Mouse (Mus musculus) embryo, embryonic 9.5 days (tissue): ENCODE measurements around the gene Gm7247.
"Not testable (repeated sequence)": the region's sequence is repeated elsewhere in the genome, so short reads cannot be mapped to it uniquely, and the experiment has no call there.

Experiments used
- DNase-seq: peaks from one replicate; pipeline ENCODE4 v3.0.0-alpha.2; 2017; ENCODE audit errors: extremely low spot score

Gm7247 gene

DNA sequence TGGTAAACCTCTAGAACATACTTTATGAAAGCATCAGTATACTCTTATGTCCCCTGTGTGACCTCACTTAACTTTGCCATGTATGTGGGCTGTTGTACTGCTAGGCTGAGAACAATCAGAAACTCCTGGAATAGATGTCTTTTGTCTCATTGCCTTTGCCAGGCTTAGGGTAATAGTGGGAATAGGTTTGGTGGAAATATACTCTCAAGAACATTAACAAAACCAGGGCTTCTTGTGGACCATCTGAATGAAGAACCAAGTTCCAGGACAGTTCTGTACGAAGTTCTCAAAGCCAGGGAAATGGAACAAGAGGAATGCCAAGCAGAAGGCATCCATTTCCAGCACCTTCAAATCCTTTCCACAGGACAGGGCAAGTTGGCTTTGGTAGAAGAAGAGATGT is at the start of gene Gm7247:
Gene Gm7247, plus strand, starts transcription at position 301 of the 400 bp plus-strand sequence.
- no peak for DNase-seq

DNA sequence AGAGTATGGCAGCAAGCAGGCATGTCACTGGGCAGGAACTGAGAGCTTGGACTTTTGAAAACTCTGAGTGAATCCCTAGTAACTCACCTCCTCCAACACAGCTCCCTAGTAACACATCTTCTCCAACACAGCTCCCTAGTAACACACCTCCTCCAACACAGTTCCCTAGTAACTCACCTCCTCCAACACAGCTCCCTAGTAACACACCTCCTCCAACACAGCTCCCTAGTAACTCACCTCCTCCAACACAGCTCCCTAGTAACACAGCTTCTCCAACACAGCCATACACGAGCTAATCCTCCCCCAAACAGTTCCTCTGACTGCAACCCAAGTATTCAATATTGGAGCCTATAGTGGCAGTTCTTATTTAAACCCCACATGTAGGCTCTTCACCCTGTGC is 37.6 kb upstream of the Gm7247 start:
- DNase-seq, result no peak

DNA sequence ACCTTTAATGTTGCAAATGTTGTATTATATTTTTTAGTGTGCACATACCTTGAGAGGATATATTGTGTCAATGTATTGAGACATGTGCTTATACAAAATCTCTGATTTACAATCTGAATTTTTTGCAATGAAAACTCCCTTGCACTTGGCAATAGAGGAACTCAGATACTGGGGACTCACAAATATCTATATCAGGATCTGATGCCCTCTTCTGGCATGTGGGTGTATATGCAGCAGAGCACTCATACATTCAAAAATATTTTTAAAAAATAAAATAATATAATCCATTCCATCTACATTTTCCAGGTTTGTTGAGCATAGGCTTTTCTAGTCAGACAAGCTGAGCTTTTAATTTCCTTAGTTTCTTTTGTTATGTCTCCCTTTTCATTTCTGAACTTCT is 15.5 kb upstream of the Gm7247 start:
- no peak for DNase-seq

DNA sequence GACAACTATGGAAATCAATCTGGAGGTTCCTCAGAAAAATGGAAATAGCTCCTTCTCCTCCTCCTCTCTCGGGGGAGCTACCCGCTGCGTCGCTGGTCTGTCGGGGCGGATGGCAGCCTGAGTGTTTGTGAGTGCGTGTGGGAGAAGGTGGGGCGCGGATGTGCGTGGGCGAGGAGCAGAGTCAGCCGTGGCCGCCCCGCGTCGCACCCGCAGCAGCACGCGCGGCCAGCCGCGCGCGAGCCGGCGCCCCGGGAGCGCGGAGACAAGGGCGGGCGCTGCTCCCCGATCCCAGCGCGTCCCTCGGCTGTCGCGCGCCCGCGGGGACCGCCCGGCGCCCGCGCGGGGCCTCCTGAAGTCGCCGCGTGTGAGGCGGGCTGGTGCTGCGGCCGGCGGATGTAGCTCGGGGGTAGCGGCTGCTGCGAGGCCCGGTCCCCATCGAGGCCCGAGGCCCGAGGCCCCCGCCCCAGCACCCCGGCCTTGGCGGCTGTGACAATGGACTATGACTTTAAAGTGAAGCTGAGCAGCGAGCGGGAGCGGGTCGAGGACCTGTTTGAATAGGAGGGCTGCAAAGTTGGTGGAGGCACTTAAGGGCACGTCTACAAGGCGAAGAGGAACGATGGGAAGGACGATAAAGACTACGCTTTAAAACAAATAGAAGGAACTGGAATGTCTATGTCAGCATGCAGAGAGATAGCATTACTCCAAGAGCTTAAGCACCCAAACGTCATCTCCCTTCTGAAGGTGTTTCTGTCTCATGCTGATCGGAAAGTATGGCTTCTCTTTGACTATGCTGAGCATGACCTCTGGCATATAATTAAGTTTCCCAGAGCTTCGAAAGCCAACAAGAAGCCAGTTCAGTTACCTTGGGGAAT is 3.2 kb upstream of the Gm7247 start:
- DNase-seq, result peak; percentile 57

DNA sequence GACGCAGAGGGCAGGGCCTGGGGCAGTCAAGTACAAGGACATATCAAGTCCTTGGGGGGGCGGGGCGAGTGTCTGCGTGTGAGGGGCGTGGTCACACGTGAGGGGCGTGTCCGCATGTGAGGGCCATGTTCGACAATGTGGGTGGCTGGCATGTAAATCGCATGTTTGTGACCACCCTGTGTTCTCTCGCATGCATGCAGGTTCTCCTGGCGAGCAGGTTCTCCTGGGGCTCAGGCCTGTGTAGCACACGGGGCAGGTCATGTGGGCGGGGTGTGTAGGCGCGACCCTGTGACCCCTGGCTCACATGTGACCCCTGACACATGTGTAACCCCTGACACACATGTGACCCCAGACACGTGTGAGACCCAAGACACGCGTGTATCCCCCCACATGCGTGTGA is 21.2 kb downstream of the Gm7247 start:
- DNase-seq, result no peak

DNA sequence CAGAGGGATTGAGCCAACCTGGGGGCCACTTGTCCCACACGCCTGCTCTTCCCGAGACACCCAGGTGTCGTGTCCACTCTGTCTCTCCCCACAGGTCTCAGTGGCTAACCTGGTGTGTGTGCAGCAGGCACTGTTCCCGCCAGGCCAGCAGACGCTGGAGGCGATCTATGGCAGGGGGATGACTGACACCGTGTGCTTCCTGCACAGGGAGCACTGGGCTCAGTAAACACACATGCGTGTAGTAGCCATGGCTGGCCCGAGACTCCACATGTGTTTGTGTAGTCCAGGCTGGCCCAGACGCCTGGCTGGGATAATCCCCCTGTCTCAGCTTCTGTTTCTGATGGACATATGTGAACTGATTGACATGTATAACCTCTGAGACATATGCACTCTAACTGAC is 22.8 kb downstream of the Gm7247 start:
- DNase-seq, result no peak

DNA sequence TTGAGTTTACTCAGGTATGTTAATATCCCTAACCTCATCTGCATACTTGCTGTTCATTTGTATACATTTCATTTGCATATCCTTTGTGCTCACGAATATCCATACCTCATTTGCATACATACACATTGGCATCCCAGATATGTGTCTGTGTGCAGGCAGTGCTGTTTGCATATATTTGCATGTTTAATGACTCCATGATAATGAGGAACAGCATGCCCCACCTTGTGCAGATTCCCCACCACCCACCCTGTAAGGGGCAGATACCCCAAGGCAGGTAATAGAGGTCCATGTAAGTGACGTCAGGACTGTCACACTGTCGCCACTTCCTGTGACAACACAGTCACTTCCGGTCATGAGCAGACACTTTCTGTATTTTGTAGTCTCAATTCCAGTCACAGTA is 24.2 kb downstream of the Gm7247 start:
- DNase-seq, result no peak

DNA sequence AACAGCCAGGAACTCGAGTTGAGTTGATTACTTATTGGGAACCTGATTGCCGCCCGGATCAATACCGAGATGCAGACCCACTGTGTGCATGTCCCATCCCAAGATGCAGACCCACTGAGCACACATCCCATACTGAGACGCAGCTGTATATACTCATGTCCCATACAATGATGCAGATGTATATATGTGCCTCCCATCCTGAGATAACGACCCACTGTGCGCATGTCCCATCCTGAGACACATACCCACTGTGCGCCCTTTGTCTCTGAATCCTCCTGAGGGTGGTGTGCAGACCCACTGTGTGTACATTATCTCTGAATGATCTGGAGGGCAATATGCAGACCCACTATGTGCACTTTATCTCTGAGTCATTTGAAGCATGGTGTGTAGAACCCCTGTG is 26.2 kb downstream of the Gm7247 start:
- DNase-seq, result no peak

DNA sequence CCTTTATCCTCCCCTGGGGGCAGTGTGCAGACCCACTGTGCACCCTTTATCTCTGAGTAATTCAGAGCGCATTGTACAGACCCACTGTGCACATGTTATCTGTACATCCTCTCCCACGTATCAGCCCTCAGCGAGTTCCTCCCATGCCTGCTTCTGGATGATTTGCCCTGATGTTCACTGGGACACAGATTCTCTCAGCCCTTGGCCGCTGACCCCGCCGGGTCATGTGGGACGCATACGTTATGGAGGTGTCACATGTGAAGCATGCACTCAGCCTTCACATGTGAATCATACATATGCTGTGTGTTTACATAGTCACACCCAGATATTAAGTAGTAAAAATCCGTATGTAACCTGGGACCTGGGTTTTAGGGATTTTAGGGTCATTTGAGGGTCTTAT is 26.7 kb downstream of the Gm7247 start:
- DNase-seq, result no peak

DNA sequence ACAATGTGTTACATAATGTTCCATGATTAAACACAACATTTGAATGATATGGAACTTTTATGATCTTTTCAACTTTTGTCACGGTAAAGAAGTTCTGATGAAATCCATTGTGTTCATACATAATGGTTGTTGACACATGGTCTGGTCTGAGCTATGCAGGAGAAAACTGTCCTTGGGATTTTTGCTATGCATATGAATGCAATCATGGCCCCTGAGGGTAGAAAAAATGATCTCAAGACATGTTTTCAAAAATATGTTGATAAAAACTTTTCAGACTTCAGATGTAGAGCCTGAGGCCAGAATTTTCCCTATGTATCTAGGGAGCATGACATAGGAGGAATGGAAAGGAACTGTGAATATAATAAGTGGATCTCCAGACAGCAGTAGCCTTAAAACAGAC is 49.0 kb downstream of the Gm7247 start, which contains the start of gene Vmn2r88:
Gene Vmn2r88, plus strand, starts transcription at position 301 of the 400 bp plus-strand sequence.
- no peak for DNase-seq

DNA sequence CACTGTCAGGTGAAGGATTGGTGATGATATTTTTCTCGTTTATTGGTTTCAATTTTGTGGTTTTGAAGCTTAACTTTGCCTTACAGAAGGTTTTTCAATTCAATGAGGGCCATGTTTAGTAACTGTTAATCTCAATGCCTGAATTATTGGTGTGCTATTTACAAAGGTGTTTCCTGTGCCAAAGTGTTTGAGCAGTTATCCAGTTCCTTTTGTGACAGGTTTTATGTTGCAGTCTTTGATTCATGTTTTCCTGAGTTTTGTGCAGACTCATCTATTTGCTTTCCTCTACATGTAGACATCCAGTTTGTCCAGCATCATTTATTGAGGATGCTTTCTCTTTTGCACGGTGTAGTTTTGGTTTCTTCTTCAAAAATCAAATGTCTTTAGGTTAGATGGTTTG is 62.3 kb downstream of the Gm7247 start:
- DNase-seq, result no peak

DNA sequence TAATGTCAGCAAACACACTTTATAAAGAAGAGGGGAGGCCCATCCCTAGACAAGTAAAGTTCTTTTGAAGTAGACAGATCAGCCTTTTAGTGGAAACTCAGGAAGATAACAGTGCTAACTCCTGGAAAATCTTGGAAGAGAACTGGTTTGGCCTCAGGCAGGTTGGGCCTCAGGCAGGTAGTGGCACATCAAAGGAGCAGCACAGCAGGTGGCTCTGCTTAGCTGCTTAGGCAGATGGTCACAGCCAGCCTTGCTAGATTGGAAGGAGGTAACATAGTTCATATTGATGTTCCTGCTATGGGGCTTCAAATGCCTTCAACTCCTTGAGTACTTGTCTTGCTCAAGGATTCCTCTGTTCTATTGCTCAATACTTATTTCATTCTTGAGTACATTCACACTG is 68.6 kb downstream of the Gm7247 start:
- DNase-seq, result not testable (repeated sequence)

DNA sequence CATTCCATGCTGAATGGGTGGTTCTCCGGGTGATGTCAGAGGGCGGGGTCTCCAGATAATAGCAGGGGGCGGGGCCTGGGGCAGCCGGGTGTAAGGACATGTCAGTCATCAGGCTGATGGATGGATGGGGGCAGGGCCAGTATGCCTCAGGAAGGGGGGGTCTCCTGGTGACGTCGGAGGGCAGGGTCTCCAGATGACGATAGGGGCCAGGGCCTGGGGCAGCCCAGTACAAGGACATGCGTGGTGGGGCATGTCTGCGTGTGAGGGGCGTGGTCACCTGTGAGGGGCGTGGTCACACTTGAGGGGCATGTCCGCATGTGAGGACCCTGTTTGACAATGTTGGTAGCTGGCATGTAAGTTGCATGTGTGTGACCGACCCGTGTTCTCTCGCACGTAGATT is 73.0 kb downstream of the Gm7247 start:
- DNase-seq, result no peak

DNA sequence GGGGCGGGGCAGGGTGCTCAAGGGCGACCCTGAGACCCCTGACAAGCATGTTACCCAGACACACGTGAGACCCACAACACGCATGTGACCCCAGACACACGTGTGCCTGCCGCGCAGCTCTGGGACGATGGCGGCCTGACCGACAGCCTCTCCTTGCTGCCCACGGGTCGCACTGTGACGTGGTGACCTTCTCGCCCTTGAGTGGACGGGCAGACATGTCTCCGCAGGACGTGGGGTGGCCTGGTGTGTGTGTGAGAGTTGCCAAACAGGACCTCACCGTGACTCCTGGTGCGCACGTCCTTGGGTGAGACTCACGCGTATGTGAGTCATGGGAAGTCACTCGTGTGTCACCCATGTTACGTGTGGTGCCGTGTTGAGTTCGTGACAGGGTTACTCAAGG is 73.5 kb downstream of the Gm7247 start:
- no peak for DNase-seq

DNA sequence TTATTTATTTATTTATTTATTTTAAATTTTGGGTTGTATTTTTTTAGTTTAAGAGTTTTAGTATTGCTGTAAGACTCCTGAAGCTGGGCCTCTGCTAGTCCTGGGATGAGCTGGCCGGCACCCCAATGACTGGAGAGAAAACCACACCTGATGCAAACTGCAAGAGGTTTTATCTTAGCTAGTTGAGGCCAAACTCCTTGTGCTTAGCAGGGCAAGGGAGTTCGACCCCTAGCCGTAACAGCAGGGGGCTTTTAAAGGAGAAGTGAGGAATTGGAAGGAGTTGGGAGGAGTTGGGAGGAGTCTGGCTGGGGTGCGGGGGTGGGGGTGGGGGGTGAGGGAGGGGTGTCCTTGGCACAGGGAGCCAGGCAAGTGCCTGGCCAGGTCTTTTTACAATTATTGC is 77.4 kb downstream of the Gm7247 start:
- DNase-seq, result no peak

DNA sequence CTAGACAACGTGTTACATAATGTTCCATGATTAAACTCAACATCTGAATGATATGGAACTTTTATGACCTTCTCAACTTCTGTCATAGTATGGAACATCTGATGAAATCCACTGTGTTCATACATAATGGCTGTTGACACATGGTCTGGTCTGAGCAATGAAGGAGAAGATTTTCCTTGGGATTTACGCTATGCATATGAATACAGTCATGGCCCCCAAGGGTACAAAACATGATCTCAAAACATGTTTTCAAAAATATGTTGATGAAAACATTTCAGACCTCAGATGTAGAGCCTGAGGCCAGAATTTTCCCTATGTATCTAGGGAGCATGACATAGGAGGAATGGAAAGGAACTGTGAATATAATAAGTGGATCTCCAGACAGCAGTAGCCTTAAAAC is 90.0 kb downstream of the Gm7247 start, which contains the start of gene Vmn2r89:
Gene Vmn2r89, plus strand, starts transcription at position 301 of the 400 bp plus-strand sequence.
- DNase-seq, result not testable (repeated sequence)

DNA sequence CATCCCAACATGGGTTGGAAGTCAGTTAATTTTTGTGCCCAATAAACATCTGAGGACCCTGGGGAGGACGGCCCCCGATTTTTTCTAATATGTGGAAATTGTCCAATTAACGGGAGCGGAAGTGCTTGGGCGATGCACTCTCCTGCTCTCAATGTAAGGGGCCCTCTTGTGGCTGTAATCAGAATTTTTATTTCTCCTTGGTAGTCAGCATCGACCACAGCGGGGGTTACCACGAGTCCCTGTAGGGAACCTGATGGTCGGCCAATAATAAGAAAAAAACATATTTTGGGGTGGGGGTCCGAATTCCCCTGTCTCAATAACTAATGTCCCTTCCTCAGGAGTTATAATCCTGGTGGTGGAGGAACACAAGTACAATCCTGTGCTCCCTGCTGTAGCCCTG is 118.7 kb downstream of the Gm7247 start:
- not testable (repeated sequence) for DNase-seq

DNA sequence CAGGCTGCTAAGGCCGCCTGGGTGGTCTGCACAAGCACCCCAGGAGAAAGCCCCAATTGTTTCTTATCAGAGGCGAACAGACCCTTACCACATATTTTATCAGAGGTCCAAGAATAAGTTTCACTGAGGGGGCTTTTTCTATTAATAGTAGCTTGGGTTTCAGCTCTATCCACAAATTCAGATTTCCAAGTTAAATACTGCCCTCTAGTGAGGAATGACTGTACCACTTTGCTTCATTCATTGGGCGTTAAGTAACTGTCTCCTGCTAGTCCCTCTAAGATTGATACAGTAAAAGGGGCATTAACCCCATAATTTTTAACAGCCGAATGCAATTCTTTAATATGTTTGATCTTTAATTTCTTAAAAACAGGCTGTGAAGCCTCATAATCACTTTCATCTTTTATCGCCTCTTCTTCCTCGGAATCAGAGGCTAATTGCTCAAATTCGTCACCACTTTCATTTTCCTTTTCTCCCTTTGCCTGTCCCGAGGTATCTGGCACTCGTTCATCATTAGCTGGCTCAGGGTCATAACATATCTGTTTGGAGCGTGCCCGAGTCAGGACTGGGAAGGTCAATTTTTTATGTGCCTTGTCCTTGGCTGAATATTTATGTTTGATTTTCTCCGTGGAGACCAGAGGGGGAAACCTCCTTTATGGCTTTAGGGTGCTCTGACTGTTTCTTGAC is 119.9 kb downstream of the Gm7247 start:
- not testable (repeated sequence) for DNase-seq

DNA sequence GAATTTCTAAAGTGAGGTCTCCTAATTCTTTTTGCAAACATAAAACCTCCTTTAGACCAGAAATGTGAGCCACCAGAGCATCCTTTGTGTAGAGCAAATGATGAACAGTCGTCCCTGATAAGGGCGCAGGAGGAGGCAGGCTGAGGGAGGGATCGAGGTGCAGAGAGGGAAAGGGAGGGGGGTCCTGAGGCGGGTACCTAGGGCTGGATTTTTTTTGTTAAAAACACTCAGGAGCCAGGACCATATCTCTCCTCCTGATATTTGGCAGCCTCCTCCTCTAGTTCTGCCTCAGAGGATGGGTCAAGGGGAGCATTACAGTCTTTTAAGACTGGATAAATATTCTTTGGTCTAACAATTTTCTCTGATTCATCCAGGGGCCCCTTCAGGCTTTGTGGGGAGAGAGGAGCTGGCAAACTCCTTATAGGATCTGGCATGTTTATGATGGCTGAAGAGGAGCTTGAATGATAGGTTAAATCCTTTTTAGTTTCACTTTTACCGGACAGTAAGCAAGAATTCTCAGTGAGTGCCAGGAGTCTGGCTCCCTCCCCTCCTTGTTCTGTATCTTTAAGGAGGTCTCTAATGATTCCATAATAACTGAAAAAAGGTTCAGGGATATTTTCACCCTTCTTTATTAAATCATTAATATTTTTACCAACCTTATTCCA is 120.6 kb downstream of the Gm7247 start:
- DNase-seq, result no peak

DNA sequence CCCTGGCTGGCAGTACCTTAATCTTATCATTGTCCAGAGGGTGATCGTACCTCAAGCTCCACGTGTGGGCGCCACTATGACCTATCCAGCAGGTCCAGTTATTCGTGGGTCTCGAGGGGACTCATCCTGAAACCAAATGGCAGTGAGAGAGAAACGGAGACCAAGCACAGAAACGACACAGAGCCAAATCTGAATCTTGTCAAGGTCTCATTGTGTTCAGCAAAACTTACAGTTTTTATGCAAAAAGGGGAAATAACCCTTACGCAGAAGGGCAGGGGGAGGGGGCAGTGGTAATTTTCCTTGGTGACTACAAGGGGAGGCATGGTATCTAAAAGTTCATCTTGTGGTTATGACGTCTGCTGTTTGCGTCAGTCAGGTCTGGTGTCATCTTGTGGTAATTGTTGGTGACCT is 121.4 kb downstream of the Gm7247 start:
- DNase-seq, result not testable (repeated sequence)

DNA sequence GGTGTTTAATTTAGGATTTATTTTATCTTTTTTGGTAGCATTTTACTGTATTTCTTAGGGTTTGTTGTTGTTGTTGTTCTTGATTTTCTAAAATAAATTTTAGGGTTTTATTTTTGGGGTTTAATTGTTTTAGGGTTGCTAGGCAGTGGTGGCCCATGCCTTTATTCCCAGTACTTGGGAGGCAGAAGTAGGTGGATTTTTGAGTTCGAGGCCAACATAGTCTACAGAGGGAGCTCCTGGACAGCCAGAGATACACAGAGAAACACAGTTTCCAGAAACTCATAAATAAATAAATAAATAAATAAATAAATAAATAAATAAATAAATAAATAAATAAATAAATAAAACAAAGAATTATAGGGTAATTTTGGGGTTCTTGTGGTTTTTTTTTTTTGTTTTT is 122.1 kb downstream of the Gm7247 start:
- DNase-seq, result no peak

DNA sequence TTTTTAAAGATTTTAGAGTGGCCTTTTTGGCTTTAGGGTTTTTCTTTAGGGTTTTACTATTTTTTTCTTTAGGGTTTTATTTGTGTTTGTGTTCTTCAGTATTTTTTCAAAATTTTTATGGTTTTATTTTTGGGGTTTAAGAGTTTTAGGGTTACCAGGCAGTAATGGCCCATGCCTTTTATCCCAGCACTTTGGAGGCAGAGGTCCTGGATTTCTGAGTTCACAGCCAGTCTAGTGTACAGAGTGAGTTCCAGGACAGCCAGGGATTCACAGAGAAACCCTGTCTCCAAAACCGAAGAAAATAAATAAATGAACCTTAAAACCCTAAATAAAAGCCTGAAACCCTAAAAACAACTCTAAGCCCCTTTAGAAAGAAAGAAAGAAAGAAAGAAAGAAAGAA is 124.6 kb downstream of the Gm7247 start:
- no peak for DNase-seq

DNA sequence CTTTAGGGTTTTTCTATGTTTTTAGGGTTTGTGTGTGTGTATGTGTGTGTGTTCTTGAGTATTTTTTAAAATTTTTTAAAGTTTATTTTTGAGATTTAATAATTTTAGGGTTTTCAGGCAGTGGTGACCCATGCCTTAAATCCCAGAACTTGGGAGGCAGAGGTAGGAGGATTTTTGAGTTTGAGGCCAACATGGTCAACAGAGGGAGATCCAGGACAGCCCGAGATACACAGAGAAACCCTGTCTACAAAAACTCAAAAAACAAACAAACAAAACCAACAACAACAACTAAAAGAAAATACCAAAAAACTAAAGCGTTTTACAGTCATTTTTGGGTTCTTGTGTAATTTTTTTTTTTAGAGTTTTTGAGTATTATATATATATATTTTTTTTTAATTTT is 134.2 kb downstream of the Gm7247 start:
- no peak for DNase-seq
